Mouse (Mus musculus) liver, adult (tissue): ENCODE measurements around the gene Spata31d1a.
"Not testable (repeated sequence)": the region's sequence is repeated elsewhere in the genome, so short reads cannot be mapped to it uniquely, and the experiment has no call there.

Experiments used
- GATA4 ChIP-seq: IDR thresholded peaks from 2 replicates; pipeline ENCODE4 v1.6.1; 2014; ENCODE audit warnings: mild to moderate bottlenecking, low read length; ENCODE audit not compliant: insufficient replicate concordance

Spata31d1a gene

DNA sequence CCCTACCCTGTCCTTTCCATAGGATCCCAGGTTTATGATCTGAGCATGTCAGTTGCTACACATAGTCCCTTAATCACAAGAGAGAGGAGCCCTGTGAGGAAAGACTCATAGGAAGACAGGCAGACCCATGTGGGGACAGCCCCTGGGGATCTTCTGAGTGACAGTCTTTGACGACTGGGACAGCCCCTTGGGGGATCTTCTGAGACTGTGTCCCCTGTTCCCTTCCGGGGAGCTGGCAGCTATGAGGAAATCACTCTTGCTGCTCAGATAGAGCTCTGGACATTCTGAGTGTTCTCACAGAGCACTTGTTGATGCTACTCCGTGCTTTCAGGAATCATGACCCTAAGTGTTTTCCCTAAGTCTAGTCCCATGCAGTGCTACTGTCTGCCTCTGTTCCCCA, 3.6 kb upstream of the Spata31d1a start:
- TF ChIP-seq GATA4 = no peak

DNA sequence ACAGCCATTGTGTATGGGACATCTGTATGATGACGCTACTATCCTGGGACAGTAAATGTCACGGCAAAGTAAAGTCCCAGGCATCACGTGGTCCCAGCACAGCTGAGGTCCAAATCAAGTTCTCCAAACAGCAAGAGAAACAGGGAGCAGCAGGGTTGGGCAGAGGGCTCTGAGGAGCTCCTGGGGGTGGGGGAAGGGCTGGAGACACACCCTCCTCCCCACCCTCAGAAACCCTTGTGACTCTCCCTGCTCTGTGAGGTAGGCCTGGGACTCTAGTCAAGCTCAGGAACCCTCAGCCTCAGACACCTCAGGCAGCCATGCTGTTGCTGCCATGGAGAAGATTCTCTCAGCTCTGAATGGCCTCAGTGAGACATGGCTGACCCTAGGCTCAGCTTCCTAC, 1.9 kb upstream of the Spata31d1a start, which contains the start of gene Spata31d1b:
Spata31d1b (plus strand) TSS at position 301 of the 400 bp plus-strand sequence.
- TF ChIP-seq GATA4 = not testable (repeated sequence)

DNA sequence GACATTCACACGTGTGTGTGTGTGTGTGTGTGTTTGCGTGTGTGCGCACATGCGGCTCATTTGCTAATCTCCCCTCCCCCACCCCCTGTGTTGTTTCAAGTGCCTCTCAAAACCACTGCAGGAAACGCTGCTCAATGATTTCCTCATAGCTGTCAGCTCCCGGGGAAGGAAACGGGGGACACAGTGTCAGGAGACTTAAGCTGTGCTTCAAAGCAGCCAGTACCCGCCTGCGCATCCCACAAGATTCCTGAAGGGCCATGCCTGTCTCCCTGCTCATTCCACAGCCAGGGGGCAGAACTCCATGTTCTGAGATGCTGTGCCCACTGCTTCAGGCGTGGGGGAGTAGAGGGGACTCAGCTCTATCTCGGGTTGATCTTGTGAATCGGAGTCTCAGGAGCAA, 5.6 kb downstream of the Spata31d1a start:
- TF ChIP-seq GATA4 = no peak

DNA sequence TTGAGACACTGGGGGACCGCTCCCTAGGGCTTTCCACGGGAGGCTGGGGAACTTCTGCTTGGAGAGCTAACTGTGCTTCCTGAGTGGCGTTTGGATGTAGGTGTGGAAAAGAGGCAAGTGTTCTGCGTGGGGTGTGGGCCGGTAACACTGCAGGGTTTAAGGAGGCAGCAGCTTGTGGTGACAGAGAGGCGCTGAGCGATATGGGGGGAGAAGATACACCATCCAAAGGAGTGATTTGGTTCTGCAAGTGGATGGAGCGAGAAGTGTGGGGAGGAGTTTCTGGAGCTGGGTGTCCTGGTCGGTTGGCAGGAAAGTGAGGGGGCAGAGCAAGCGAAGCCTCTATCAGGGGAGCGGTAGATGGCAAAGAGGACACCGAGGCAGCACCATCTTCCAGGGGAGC, 6.6 kb downstream of the Spata31d1a start:
- TF ChIP-seq GATA4 = no peak

DNA sequence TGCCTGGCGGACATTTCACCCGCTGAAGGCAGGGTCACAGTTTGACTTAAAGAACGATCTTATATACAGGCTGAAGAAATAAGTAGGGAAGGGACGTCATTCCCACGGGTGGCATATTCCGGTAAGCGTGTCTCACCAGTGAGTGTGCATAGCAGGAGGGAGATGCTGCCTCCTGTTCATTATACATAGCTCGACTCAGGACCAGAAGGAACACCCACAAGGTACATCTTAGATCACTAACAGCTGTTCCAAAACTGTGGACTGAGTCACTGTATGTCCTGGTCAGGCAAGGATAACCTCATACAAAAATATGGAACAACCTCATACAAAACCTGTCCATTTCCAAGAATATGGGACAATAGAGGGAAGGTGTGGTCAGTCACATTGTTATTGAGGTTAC, 11.0 kb downstream of the Spata31d1a start:
- TF ChIP-seq GATA4 = no peak

DNA sequence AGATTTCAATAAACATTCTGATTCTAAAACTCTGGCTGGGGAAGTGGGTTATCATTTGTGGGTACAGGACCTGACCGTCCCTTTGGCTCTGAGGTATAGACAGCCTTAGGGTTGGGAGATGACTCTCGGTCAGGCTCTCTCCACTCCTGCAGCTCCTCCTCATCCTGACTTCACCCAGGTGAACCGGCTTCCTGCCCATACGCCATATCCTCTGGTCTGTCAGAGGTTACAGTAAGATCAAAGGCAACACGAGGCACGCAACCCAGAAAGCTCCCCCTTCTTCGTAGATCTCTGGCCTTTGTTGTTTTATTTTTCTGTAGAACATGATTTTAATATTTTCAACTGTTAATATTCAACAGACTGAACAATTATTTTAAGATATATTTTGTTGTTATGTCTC, 14.3 kb downstream of the Spata31d1a start:
- TF ChIP-seq GATA4 = no peak

DNA sequence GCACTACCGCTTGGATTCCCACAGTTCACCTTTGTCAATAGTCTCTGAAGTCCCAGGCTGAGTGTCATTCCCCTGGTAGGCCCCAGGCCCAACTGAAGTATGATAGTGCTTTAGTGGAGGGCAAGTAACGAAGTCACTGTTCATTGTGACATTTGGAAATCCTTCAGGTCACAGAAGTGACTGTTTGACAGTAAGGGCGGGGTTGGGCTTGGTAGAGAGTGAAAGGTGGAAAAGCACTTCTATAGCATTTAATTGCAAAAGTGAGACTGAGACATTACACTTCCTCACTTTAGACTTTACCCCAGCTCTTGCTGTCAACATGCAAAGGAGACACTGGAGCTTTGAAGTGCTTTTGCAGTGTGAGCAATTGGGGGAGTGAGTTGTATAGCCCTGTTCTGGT, 16.1 kb downstream of the Spata31d1a start, which contains the start of gene 4921517D22Rik:
4921517D22Rik (minus strand) TSS at position 101 of the 400 bp plus-strand sequence.
- TF ChIP-seq GATA4 = no peak

DNA sequence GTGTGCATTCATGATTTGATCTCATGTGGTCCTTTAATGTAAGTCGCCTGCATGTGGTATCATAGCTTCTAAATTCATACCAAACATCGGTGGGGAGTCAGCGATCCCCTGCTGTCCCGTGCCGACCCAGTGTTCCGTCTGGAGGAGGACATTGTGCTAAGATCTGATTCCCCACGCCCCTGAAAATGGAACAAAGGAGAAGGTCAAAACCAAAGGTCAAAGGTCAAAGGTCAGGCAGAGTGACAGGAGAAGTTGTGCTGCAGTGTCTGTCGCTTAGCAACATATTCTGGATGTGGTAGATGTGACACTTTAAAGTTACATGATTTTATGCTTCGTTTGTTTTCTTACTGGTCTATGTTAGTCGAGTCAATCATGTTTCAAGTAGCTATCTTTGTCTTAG, 18.7 kb downstream of the Spata31d1a start:
- no peak for TF ChIP-seq GATA4

DNA sequence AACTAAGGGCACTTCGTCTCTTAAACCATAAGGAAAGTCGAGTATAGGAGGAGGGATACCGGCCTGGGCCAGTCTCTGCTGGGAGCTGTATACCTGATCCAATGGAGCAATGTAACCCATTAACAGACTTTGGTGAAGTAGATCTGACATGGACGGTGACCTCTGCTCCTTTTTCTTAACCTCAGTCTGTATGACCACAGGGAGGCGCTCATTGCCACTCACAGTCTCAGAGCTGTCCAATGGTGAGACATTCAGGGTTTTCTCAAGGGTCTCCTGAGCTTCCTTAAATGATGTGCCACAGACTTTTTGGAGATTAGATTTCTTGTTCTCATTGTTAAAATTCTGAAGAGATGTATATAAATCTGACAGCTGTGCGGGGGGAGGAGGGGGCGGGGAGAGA, 19.6 kb downstream of the Spata31d1a start:
- TF ChIP-seq GATA4 = no peak

DNA sequence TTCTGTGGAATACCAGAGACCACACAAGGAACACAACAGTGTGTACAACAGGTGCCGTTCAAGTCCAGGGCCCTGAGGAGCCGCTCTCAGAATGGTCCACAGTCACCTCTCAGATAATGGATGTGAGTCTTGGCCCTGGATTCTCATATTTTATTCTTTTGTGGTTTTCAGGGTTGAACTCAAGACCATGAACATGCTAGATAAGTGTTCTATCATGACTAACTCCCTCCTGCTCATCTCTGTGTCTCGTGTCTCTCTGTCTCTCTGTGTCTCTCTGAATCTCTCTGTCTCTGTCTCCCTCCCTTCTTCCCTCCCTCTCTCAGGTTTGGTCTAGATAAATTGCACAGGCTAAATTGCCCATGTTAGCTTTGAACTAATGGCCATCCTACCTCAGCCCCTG, 20.3 kb downstream of the Spata31d1a start:
- TF ChIP-seq GATA4 = no peak

DNA sequence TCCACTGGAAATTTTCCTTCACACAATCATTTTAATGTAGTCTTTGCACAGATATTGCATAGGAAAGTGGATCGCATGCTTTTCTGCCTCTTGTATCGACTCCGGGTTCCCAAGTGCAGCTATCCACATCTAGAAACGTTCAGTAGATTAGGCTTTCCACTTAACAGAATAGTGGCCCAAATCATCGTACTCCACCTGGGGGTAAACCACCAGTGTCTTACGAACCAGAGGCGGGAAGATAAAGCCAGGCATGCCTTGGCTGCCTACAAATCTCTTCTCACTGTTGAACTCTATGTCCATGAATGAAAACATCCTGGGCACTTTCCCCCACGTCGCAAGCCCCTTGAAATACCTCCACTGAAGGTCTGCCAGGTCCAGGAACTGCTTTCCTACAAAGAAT, 20.8 kb downstream of the Spata31d1a start:
- TF ChIP-seq GATA4 = no peak

DNA sequence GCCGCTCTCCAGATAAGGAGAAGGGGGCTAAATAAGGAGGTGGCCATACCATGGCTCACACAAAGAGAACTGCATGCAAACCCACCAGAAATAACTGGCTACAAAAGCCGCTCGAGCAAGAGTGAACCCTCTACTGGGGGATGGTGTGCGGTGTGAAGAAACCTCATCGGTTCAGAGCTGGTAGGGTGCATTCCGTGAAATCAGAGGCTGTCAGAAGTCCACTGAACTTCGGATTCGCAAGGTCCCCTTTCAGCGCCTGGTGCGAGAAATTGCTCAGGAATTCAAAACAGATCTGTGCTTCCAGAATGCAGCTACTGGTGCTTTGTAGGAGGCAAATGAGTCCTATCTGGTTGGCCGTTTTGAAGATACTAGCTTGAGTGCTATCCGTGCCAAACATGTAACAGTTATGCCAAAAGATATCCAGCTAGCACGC, 21.8 kb downstream of the Spata31d1a start:
- no peak for TF ChIP-seq GATA4

DNA sequence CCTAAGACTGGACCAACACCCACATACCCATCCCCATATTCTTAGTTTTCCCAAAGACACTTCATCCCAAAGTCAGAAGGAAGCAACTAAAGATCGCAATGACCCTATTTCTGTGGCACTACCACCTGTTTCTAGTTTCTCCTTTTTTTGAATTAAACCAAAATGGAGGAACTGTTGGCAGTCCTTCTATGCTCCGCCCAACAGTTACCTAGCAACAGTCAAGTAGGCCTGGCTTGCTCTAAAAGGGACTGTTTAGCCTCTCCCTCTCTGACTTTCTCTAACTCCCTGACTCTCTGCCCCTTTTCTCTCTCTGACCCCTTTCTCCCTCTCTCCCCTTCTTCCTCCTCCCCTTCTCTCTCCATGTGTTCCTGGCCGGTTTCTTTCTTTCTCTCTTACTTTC, 24.9 kb downstream of the Spata31d1a start:
- TF ChIP-seq GATA4 = no peak

DNA sequence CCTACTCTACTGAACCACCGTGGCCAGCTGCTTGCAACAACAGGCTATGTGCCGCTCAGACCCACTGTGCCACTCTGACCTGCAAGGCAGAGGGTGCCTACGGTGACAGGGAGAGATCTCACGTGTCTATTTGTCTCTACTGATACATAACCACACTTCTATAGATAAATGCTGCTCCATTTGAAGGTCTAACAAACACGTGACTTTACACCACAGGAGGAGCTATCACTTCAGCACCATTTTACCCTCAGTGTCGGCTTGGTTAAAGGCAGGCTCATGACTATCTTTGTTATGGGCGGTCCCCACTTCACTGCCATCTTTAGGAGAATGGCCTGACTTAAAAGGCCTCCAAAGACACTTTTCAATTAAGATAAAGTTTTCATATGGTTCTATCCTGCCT, 27.5 kb downstream of the Spata31d1a start:
- TF ChIP-seq GATA4 = no peak

DNA sequence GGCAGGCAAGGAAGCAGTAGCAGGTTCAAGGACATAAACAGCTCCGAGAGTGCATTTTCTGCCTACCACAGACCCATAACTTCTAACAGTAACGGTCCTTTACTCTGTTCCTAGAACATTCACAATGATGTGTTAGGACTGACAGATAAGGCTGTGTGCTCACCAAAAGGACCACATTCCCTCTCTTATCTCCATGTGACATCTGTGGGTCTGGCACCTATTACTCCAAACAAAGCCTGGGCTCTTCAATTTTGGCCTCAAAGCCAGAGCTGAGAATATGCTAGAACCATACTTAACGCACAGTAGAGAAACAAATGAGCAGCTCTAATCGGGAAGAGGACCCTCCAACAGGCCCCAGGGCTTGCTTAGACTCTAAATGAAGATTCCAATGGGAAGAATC, 30.2 kb downstream of the Spata31d1a start:
- TF ChIP-seq GATA4 = no peak

DNA sequence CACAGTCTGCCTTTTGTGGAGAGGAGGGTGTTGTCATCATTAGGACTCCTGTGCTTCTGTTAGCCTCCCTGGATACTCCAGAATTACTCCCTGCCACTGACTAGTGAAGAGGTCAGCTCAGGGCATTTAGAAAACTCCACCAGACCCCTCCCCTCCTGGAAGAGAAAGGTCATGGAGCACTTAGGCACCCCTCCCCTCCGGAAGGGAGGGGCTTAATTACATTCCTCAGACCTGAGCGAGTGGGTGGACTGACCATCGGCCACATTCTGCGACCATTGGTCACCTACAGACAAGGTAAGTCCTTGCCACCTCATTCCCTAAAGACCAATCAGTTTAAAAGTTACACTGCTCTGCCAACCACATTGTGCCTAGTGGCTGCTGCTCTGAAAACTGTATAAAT, 30.8 kb downstream of the Spata31d1a start:
- no peak for TF ChIP-seq GATA4

DNA sequence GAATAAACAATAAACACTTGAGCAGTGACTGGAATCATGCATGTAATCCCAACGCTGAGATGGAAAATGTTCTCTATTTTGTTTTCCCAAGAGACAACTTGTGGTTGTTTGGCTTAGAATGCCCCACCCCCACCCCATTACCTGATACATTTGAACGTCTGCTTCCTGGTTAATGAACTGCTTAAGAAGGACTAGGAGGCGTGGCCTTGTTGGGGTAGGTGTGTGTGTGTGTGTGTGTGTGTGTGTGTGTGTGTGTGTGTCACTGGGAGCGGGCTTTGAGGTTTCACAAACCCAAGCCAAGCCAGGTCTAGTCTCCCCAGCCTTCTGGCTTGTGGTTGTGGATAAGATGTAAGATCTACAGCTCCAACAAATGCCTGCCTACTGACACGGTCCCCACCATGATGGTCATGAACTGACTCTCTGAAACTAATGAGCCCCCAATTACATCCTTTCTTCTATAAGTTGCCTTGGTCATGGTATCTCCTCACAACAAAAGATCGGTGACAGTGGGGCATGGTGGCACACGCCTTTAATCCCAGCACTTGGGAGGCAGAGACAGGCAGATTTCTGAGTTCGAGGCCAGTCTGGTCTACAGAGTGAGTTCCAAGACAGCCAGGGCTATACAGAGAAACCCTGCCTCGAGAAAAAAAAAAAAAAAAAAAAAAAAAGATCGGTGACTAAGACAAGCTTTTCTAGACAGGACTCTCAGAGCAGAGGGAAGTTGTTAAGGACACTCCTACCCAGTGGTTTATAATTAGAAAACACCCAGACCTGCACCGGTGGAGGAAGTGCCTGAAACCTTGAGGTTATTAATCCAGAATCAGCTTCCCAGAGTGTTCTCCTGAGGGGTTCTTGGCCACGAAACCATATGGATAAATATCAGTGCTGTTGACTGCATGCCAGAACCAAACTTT, 33.6 kb downstream of the Spata31d1a start:
- TF ChIP-seq GATA4 = no peak
